Mouse (Mus musculus): ENCODE data around the gene Myo1e. TPM values are rescaled to one million over a fixed set of nuclear protein-coding genes. Genes with fewer than 3 reads are reported as not detected.

Gene Myo1e
- polyA plus RNA-seq, 1 experiment from 2014 or later: 11.0 TPM

DNA sequence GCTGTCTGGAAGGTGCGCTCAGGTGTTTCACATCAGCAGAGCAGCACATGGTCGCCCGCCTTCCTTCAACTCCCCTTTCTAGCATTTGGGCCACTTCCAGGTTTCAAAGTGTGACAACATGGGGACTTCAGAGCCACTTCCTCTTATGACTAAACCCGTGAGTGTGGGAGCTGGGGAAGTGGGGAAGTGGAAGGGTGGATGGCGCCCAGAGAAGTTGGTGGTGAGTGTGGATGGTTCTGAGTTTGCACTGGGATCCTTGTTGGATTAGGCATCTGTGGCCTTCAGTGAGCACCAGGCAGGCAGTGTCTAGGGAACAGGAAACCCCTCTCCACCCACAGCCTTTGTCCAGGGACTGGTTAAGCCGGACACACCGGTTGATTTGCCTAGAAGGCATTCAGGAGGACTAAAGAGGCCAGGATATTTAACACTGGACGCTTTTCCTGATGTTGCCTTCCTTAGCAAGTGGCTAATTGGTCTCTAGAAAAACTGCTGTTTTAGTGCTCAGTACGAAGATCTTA lies 53.2 kb downstream of the Myo1e start:
- ATAC-seq (ENCODE audit: low FRiP score, low read depth): no peak
- H3K27ac ChIP-seq (replicated peaks): no peak overlapping the region
- WGBS: 48% methylated on average over 9 of the region's 9 CpGs

GRCm38 (mm10) chr9:70261646-70262045 lies 54.5 kb downstream of the Myo1e start:
- no peak for ATAC-seq (ENCODE audit: low FRiP score, low read depth)
- H3K4me3 ChIP-seq: no peak overlapping the region
- WGBS: 76% methylated on average over 5 of the region's 5 CpGs
- H3K9me3 ChIP-seq: no peaks in the 10 kb centered on the region
- H3K27me3 ChIP-seq: no peaks in the 10 kb centered on the region
- no peak overlapping the region for H3K27ac ChIP-seq (replicated peaks)
- H3K9ac ChIP-seq (replicated peaks): no peak overlapping the region
- H3K36me3 ChIP-seq: no peaks in the 10 kb centered on the region
- peaks cover 17% of the 10 kb centered on the region; the same call in 1 of the 2 replicates for H3K4me1 ChIP-seq
- H3K4me2 ChIP-seq (replicated peaks): no peak overlapping the region

More for the DNA sequence above, 53.2 kb downstream of the Myo1e start:
- Histone ChIP-seq H3K9me3 (no peaks in the 10 kb centered on the region), H3K36me3 (no peaks in the 10 kb centered on the region), H3K4me2 (replicated peaks) (no peak overlapping the region), H3K9ac (replicated peaks) (no peak overlapping the region), H3K4me3 (no peak overlapping the region), H3K4me1 (peaks cover 17% of the 10 kb centered on the region; the same call in 1 of the 2 replicates), H3K27me3 (no peaks in the 10 kb centered on the region)

GRCm38 (mm10) chr9:70263134-70263533 lies 56.0 kb downstream of the Myo1e start:
- Histone ChIP-seq H3K27me3 (no peaks in the 10 kb centered on the region), H3K9me3 (no peaks in the 10 kb centered on the region), H3K4me2 (replicated peaks) (no peak overlapping the region), H3K27ac (replicated peaks) (no peak overlapping the region), H3K4me1 (peaks cover 12% of the 10 kb centered on the region; the same call in 1 of the 2 replicates), H3K4me3 (no peak overlapping the region), H3K36me3 (no peaks in the 10 kb centered on the region), H3K9ac (replicated peaks) (no peak overlapping the region)
- 73% methylated on average over 8 of the region's 8 CpGs for WGBS
- no peak for ATAC-seq (ENCODE audit: low FRiP score, low read depth)

DNA sequence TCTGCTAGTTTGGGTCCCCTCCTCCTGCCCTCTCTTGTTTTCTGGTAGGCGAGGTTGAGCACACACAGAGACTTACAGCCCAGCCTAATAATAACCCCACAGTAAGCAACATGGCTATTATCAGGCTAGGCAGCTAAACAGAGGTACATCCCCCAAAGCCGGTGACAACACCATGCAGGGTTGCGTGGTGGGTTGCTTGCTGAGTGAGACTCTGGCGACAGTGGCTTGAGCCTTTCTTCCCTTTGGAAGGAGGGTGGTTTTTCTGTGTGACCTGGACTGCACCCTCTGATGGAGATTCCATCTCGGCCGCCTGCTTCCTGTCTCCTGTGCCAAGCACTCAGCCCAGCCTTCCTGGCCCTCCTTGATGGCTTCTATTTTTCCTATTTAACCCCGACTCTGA lies 56.6 kb downstream of the Myo1e start:
- Histone ChIP-seq H3K36me3 (no peaks in the 10 kb centered on the region), H3K4me3 (no peak overlapping the region), H3K9ac (replicated peaks) (no peak overlapping the region), H3K27ac (replicated peaks) (no peak overlapping the region), H3K4me1 (peaks cover 12% of the 10 kb centered on the region; the same call in 1 of the 2 replicates), H3K9me3 (no peaks in the 10 kb centered on the region), H3K27me3 (no peaks in the 10 kb centered on the region), H3K4me2 (replicated peaks) (no peak overlapping the region)
- WGBS: 53% methylated on average over 7 of the region's 7 CpGs
- ATAC-seq (ENCODE audit: low FRiP score, low read depth): no peak

DNA sequence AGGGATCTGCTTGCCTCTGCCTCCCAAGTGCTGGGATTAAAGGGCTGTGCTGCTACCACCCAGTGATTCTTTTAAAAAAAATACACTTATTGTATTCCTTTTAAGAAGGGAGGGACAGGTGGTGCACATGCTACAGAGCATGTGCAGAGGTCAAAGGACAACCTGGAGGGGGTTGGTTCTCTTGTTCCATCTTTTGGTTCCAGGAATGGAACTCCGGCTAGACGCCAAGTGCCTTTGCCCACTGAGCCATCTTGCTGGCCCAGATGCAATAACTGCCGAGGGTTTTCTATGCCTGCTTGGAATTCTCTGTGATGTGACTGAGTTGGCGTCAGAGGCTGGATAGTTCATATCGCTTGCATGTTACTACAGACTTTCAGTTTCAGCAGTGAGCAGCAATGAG lies 58.4 kb downstream of the Myo1e start:
- H3K4me3 ChIP-seq: no peak overlapping the region
- H3K9ac ChIP-seq (replicated peaks): no peak overlapping the region
- no peak for ATAC-seq (ENCODE audit: low FRiP score, low read depth)
- no peaks in the 10 kb centered on the region for H3K9me3 ChIP-seq
- WGBS: 81% methylated on average over 5 of the region's 5 CpGs
- no peaks in the 10 kb centered on the region for H3K27me3 ChIP-seq
- H3K27ac ChIP-seq (replicated peaks): no peak overlapping the region
- no peak overlapping the region for H3K4me2 ChIP-seq (replicated peaks)
- H3K4me1 ChIP-seq: peaks cover 23% of the 10 kb centered on the region
- H3K36me3 ChIP-seq: no peaks in the 10 kb centered on the region

DNA sequence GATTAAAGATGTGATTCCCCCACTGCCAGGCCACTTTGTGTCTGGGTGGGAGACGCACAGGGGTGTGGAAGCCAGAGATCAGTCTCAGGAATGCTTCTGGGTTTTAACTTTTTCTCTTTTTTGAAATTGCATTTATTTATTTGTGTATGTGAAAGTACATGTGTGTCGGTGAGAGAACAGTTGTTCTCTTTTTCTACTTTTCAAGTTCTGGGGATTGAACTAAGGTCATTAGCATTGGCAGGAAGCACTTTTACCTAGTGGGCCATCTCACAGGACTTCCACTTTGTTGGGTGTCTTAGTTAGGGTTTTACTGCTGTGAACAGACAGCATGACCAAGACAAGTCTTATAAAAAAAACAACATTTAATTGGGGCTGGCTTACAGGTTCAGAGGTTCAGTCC lies 59.0 kb downstream of the Myo1e start:
- Histone ChIP-seq H3K36me3 (no peaks in the 10 kb centered on the region), H3K4me2 (replicated peaks) (no peak overlapping the region), H3K9ac (replicated peaks) (no peak overlapping the region), H3K27me3 (no peaks in the 10 kb centered on the region), H3K4me1 (peaks cover 23% of the 10 kb centered on the region), H3K4me3 (no peak overlapping the region), H3K27ac (replicated peaks) (no peak overlapping the region), H3K9me3 (no peaks in the 10 kb centered on the region)
- 79% methylated on average over 2 of the region's 2 CpGs for WGBS
- no peak for ATAC-seq (ENCODE audit: low FRiP score, low read depth)

- no peak overlapping the region for H3K9ac ChIP-seq (replicated peaks)
- H3K4me2 ChIP-seq (replicated peaks): no peak overlapping the region
- H3K9me3 ChIP-seq: no peaks in the 10 kb centered on the region
- H3K4me1 ChIP-seq: peaks cover 22% of the 10 kb centered on the region
- H3K27me3 ChIP-seq: no peaks in the 10 kb centered on the region
- H3K36me3 ChIP-seq: no peaks in the 10 kb centered on the region
- WGBS: 86% methylated on average over 5 of the region's 5 CpGs
- no peak for ATAC-seq (ENCODE audit: low FRiP score, low read depth)
- H3K27ac ChIP-seq (replicated peaks): no peak overlapping the region
- no peak overlapping the region for H3K4me3 ChIP-seq
These were observed 60.0 kb downstream of the Myo1e start for GRCm38 (mm10) chr9:70267108-70267507.

DNA sequence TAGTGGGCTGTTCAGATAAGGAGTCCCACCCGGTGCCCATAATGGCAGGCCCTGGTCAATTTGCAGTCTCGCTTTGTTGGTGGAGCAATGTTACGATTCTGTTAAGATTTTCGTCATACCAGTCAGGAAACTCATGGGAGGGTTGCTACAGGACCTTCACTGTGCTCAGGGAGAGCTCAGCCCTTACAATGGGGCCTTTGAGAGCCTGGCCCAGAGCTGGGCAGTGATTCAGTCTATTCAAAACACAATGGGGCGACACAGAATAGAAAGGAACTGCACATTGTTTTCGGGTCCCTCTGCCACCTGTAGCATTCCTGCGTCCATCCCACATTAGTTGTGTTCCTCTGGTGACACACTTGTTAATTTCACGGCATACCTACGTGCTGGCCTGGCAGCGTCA lies 62.2 kb downstream of the Myo1e start:
- H3K27ac ChIP-seq (replicated peaks): peak overlapping the region; percentile 40
- no peaks in the 10 kb centered on the region for H3K9me3 ChIP-seq
- H3K4me1 ChIP-seq: peaks cover 11% of the 10 kb centered on the region
- ATAC-seq (ENCODE audit: low FRiP score, low read depth): no peak
- 0 out of 2 replicates have a peak overlapping the region, but pooled peaks have one; percentile 11 for H3K4me2 ChIP-seq (replicated peaks)
- no peaks in the 10 kb centered on the region for H3K27me3 ChIP-seq
- 53% methylated on average over 10 of the region's 10 CpGs for WGBS
- H3K4me3 ChIP-seq: no peak overlapping the region
- H3K36me3 ChIP-seq: no peaks in the 10 kb centered on the region
- no peak overlapping the region for H3K9ac ChIP-seq (replicated peaks)

GRCm38 (mm10) chr9:70270468-70270867 lies 63.3 kb downstream of the Myo1e start:
- Histone ChIP-seq H3K36me3 (no peaks in the 10 kb centered on the region), H3K27ac (replicated peaks) (no peak overlapping the region), H3K9me3 (no peaks in the 10 kb centered on the region), H3K9ac (replicated peaks) (no peak overlapping the region), H3K27me3 (no peaks in the 10 kb centered on the region), H3K4me1 (peaks cover 11% of the 10 kb centered on the region), H3K4me3 (no peak overlapping the region), H3K4me2 (replicated peaks) (no peak overlapping the region)
- WGBS: 95% methylated on average over 4 of the region's 4 CpGs
- ATAC-seq (ENCODE audit: low FRiP score, low read depth): no peak

DNA sequence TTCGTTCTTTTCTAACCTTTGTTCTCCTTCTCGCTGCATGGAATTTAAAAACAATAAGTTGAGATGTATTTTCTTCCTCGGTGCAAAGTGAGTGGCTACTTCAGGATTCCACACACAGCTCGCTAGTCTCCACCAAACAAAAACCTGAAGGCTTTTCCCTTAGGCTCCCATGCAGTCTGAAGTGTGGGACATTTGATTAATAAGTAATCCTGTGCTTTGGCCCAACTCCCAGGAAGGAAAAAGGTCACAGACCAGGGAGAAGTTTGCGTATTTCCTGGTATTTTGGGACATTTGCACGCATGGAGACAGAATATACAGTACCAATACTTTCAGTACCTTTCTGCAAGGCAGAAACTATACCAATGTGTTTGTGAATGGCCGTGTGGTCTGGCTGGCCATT lies 64.0 kb downstream of the Myo1e start:
- no peak overlapping the region for H3K9ac ChIP-seq (replicated peaks)
- WGBS: 82% methylated on average over 7 of the region's 7 CpGs
- H3K4me3 ChIP-seq: no peak overlapping the region
- H3K9me3 ChIP-seq: no peaks in the 10 kb centered on the region
- ATAC-seq (ENCODE audit: low FRiP score, low read depth): no peak
- peaks cover 11% of the 10 kb centered on the region for H3K4me1 ChIP-seq
- no peaks in the 10 kb centered on the region for H3K27me3 ChIP-seq
- no peak overlapping the region for H3K4me2 ChIP-seq (replicated peaks)
- H3K36me3 ChIP-seq: no peaks in the 10 kb centered on the region
- H3K27ac ChIP-seq (replicated peaks): no peak overlapping the region

DNA sequence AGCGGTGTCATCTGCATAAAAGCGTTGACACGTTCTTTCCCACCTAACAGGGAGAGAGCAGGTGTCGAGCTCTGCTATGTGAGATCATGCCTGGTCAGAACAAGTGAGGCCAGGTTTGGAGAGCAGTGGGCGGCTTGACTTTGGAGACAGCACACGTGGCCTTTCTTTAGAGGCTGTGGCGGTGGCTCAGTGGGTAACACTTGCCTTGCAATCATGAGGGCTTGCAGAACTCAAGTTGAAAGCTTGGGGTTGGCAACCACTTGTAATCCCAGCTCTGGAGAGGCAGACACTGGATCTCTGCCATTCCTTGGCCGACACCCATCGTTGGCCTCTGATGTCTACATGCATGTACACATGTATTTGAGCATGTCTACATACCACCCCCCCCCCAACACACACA lies 64.5 kb downstream of the Myo1e start:
- 93% methylated on average over 9 of the region's 9 CpGs for WGBS
- Histone ChIP-seq H3K27me3 (no peaks in the 10 kb centered on the region), H3K36me3 (no peaks in the 10 kb centered on the region), H3K27ac (replicated peaks) (no peak overlapping the region), H3K4me2 (replicated peaks) (no peak overlapping the region), H3K9ac (replicated peaks) (no peak overlapping the region), H3K4me3 (no peak overlapping the region), H3K9me3 (no peaks in the 10 kb centered on the region), H3K4me1 (peaks cover 11% of the 10 kb centered on the region)
- no peak for ATAC-seq (ENCODE audit: low FRiP score, low read depth)

DNA sequence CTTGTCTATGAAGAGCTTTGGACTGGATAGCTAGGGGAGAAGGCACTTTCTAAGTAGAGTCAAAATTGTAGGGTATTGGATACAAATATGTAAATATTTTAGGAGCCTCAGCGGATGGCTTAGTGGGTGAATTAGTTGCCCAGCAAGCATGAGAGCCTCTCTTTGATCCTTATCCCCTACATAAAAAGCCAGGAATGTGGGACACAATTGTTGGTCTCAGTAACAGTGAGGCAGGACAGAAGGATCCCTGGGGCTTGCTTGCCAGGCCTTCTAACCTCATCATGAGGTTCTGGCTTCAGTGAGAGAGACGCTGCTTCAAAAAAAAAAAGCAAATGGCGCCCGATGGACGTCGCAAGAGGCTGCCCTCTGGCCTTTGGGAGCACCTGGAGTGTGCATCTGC lies 66.9 kb downstream of the Myo1e start:
- H3K4me1 ChIP-seq: peaks cover 8% of the 10 kb centered on the region
- no peaks in the 10 kb centered on the region for H3K9me3 ChIP-seq
- no peaks in the 10 kb centered on the region for H3K27me3 ChIP-seq
- no peak overlapping the region for H3K9ac ChIP-seq (replicated peaks)
- 83% methylated on average over 6 of the region's 6 CpGs for WGBS
- ATAC-seq (ENCODE audit: low FRiP score, low read depth): no peak
- H3K4me3 ChIP-seq: no peak overlapping the region
- H3K4me2 ChIP-seq (replicated peaks): no peak overlapping the region
- no peak overlapping the region for H3K27ac ChIP-seq (replicated peaks)
- H3K36me3 ChIP-seq: no peaks in the 10 kb centered on the region

DNA sequence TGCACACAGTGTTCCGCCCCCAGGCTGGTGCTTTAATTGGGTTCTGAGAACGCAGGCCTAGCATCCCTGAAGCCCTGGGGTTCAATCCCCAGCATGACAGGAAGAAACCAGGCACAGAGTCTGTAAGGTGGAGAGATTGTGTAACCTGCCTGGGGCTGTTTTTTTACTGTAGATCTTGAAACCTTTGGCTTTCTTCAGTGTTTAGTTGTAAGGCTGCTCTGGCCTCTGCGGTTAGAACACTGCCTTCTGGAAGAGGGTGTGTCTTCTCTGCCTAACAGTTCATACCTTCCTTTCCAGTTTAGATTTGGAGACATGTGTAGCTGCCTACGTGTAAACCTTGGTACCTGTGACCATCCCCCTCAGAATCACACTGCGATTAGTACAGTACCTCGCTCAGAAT lies 67.3 kb downstream of the Myo1e start:
- no peak for ATAC-seq (ENCODE audit: low FRiP score, low read depth)
- no peak overlapping the region for H3K4me3 ChIP-seq
- no peaks in the 10 kb centered on the region for H3K9me3 ChIP-seq
- 94% methylated on average over 6 of the region's 6 CpGs for WGBS
- no peaks in the 10 kb centered on the region for H3K36me3 ChIP-seq
- H3K9ac ChIP-seq (replicated peaks): no peak overlapping the region
- no peaks in the 10 kb centered on the region for H3K27me3 ChIP-seq
- H3K4me1 ChIP-seq: peaks cover 4% of the 10 kb centered on the region
- no peak overlapping the region for H3K4me2 ChIP-seq (replicated peaks)
- no peak overlapping the region for H3K27ac ChIP-seq (replicated peaks)
